Mouse (Mus musculus) limb, embryonic 12.5 days (tissue): Measurements from ENCODE around the gene Hebp1. TPM values are rescaled to one million over a fixed set of nuclear protein-coding genes. Genes with fewer than 3 reads are reported as not detected.

Source experiments
- polyA plus RNA-seq: library from polyadenylated mRNA; unstranded; fragments of >200 nt; fragmentation: Nextera tagmentation; extraction: Ambion mirVana; gene quantifications from 2 replicates; pipeline ENCODE4 v1.2.1, GENCODE M21; 2016

Hebp1 gene
- polyA plus RNA-seq, 1 experiment from 2014 or later, result 8.4 TPM

Other genes with a start within 250 kb of the Hebp1 start
- 4.5 and 5.2 TPM in 2 replicates for gene Apold1, start 216.3 kb downstream of the Hebp1 start, polyA plus RNA-seq
- gene Ddx47, start 186.4 kb downstream of the Hebp1 start, polyA plus RNA-seq, result 126 and 127 TPM in 2 replicates
- 1.5 and 1.6 TPM in 2 replicates for gene Gprc5a, start 132.4 kb downstream of the Hebp1 start, polyA plus RNA-seq
- not detected in 2 replicates for gene Gprc5d, start 79.7 kb downstream of the Hebp1 start, polyA plus RNA-seq
- 26.9 and 27.6 TPM in 2 replicates for gene Fam234b, start within 50 bp of the Hebp1 start, polyA plus RNA-seq
- 0.74 and 0.78 TPM in 2 replicates for gene Gsg1, start 56.3 kb upstream of the Hebp1 start, polyA plus RNA-seq
- 0.17 TPM in 1 of 2 replicates, not detected in the other for gene Pbp2, start 112.4 kb upstream of the Hebp1 start, polyA plus RNA-seq
- gene Emp1, start 164.5 kb upstream of the Hebp1 start, polyA plus RNA-seq, result 38.0 and 39.4 TPM in 2 replicates